Mouse (Mus musculus) bone marrow, adult 2 months (tissue): Measurements from ENCODE around the gene Cdk5. TPM values are rescaled to one million over a fixed set of nuclear protein-coding genes. Genes with fewer than 3 reads are reported as not detected.
"Not testable (repeated sequence)": the region's sequence is repeated elsewhere in the genome, so short reads cannot be mapped to it uniquely, and the experiment has no call there.

Source experiments
- H3K27ac ChIP-seq: fragments of 200-500 bp; 2 replicates; pipeline ENCODE4 v1.5.1; 2012; ENCODE audit warnings: low read depth, mild to moderate bottlenecking, control low read depth, inconsistent platforms, low read length; ENCODE audit not compliant: control insufficient read depth, poor library complexity, insufficient read depth
- H3K4me1 ChIP-seq: fragments of 200-500 bp; 2 replicates; pipeline ENCODE4 v1.6.1; 2011; ENCODE audit warnings: low read length; ENCODE audit not compliant: control insufficient read depth, insufficient read depth
- H3K4me3 ChIP-seq: fragments of 200-500 bp; replicated peaks from 2 replicates; pipeline ENCODE3; 2011; ENCODE audit warnings: mild to moderate bottlenecking, low read depth, low read length, control low read depth; ENCODE audit not compliant: control insufficient read depth
- CTCF ChIP-seq: fragments of 200-500 bp; IDR thresholded peaks from 2 replicates; pipeline ENCODE4 v1.5.1; 2011; ENCODE audit warnings: low read length, control low read depth; ENCODE audit not compliant: control insufficient read depth, insufficient read depth
- POLR2A ChIP-seq: fragments of 200-500 bp; IDR thresholded peaks from 2 replicates; pipeline ENCODE4 v1.6.1; 2011; ENCODE audit warnings: low read depth, mild to moderate bottlenecking, control low read depth, low read length, borderline replicate concordance; ENCODE audit not compliant: control insufficient read depth
- WGBS: fragments of 180-500 bp; shearing (Covaris S2); methylation state at CpG from one replicate; pipeline ENCODE4 v1.1.7; 2018; 5-methylcytosine and 5-hydroxymethylcytosine counted together
- polyA plus RNA-seq: library from polyadenylated mRNA; stranded (reverse); fragments of >200 nt; gene quantifications from 2 replicates; pipeline ENCODE4 v1.2.4, GENCODE M21; 2011; ENCODE audit warnings: low replicate concordance; ENCODE audit not compliant: missing spikeins, insufficient read depth, insufficient read length

The Cdk5 gene
- polyA plus RNA-seq, 1 experiment: 54.7 TPM

- H3K4me1 ChIP-seq: no peaks in the 10 kb centered on the region
- TF ChIP-seq CTCF: no peak
- TF ChIP-seq POLR2A: no peak
- no peak overlapping the region for H3K4me3 ChIP-seq
- H3K27ac ChIP-seq: no peak overlapping the region
- WGBS: 90% methylated on average over 11 of the region's 11 CpGs
Observed at GRCm38 (mm10) chr5:24400362-24400761, 23.0 kb downstream of the Cdk5 start.

GRCm38 (mm10) chr5:24399686-24400085, 23.6 kb downstream of the Cdk5 start:
- TF ChIP-seq CTCF (no peak), POLR2A (no peak)
- H3K4me1 ChIP-seq: no peaks in the 10 kb centered on the region
- no peak overlapping the region for H3K27ac ChIP-seq
- no peak overlapping the region for H3K4me3 ChIP-seq
- WGBS: 88% methylated on average over 10 of the region's 10 CpGs

GRCm38 (mm10) chr5:24396254-24396653, 27.1 kb downstream of the Cdk5 start:
- not testable (repeated sequence) for H3K27ac ChIP-seq, H3K4me1 ChIP-seq, H3K4me3 ChIP-seq
- 79% methylated on average over 6 of the region's 6 CpGs for WGBS

- peak overlapping the region; percentile 61 for H3K27ac ChIP-seq
- WGBS: 2% methylated on average over 36 of the region's 36 CpGs
- peak overlapping the region; percentile 86 for H3K4me3 ChIP-seq
- H3K4me1 ChIP-seq: no peaks in the 10 kb centered on the region; the same call in 1 of the 2 replicates
- peak; percentile 38; the same call in 1 of the 2 replicates for TF ChIP-seq CTCF
- TF ChIP-seq POLR2A: peak; percentile 60; the same call in 1 of the 2 replicates
Observed at GRCm38 (mm10) chr5:24394165-24394894, 29.0 kb downstream of the Cdk5 start.

- WGBS: 7% methylated on average over 7 of the region's 7 CpGs
- H3K27ac ChIP-seq: peak within 1 kb of the TSS; percentile 61
- H3K4me3 ChIP-seq: peak within 1 kb of the TSS; percentile 86
- H3K4me1 ChIP-seq: no peaks in the 10 kb centered on the region; the same call in 1 of the 2 replicates
- TF ChIP-seq CTCF (peak; percentile 94), POLR2A (no peak)
Observed at GRCm38 (mm10) chr5:24393392-24393997, 29.8 kb downstream of the Cdk5 start, which contains the start of gene Abcb8. Gene Abcb8, plus strand, starts transcription at chr5:24393663.

- peaks cover 2% of the 10 kb centered on the region; the same call in 1 of the 2 replicates for H3K4me1 ChIP-seq
- TF ChIP-seq POLR2A (no peak), CTCF (no peak)
- no peak overlapping the region for H3K27ac ChIP-seq
- H3K4me3 ChIP-seq: no peak overlapping the region
- WGBS: 74% methylated on average over 7 of the region's 7 CpGs
Observed at GRCm38 (mm10) chr5:24392724-24393123, 30.6 kb downstream of the Cdk5 start.

- Histone ChIP-seq H3K27ac (no peak within 1 kb of the TSS), H3K4me1 (peaks cover 2% of the 10 kb centered on the region; the same call in 1 of the 2 replicates), H3K4me3 (no peak within 1 kb of the TSS)
- TF ChIP-seq POLR2A (no peak), CTCF (no peak)
- 89% methylated on average over 7 of the region's 7 CpGs for WGBS
Observed at GRCm38 (mm10) chr5:24391864-24392263, 31.5 kb downstream of the Cdk5 start, which contains the start of gene Atg9b. Gene Atg9b, minus strand, starts transcription at chr5:24392143.

GRCm38 (mm10) chr5:24389658-24390020, 33.7 kb downstream of the Cdk5 start:
- H3K4me3 ChIP-seq: no peak overlapping the region
- 74% methylated on average over 4 of the region's 4 CpGs for WGBS
- H3K4me1 ChIP-seq: peaks cover 2% of the 10 kb centered on the region; the same call in 1 of the 2 replicates
- TF ChIP-seq CTCF: no peak
- H3K27ac ChIP-seq: no peak overlapping the region
